Mouse (Mus musculus) stomach, postnatal 0 days (tissue): Measurements from ENCODE around the gene Trim17.

Experiments used
- CTCF ChIP-seq: IDR thresholded peaks from 2 replicates; pipeline ENCODE4 v1.5.1; 2016; ENCODE audit warnings: antibody characterized with exemption, low read depth, mild to moderate bottlenecking, moderate library complexity
- EP300 ChIP-seq: optimal IDR thresholded peaks from 2 replicates; pipeline ENCODE3; 2016; ENCODE audit warnings: antibody characterized with exemption

- TF ChIP-seq EP300 (no peak), CTCF (no peak)
Observed at GRCm38 (mm10) chr11:58974414-58974813, 19.9 kb downstream of the Trim17 start.
